Mouse (Mus musculus): Measurements from ENCODE around the gene Fxyd1. TPM values are rescaled to one million over a fixed set of nuclear protein-coding genes. Genes with fewer than 3 reads are reported as not detected.

Fxyd1 gene
- polyA plus RNA-seq, 1 experiment from 2014 or later = 1,042 TPM

DNA sequence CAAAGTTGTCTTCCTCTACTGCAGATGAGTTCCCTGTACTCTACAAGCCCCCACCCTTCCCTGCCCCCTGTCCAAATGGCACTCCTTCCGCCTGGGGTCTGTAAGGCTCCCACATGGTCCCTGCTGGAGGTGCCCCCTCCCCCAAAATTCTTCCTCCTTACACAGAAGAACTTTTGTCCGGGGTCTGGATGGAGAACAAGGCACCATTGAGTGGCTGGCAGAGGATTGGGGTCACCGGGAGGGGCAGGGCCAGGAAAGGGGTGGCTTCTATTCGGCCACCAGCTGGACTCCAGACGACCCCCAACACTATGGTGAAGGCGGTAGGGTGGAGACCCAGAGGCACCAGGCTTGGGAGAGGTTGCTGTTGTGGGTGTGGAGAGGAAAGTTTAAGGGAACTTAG, 20.5 kb upstream of the Fxyd1 start:
- 47% methylated on average over 6 of the region's 6 CpGs for WGBS
- Histone ChIP-seq H3K36me3 (no peaks in the 10 kb centered on the region), H3K4me2 (no peak overlapping the region), H3K9me3 (no peaks in the 10 kb centered on the region), H3K4me1 (0 out of 2 replicates have a peak, but pooled peaks cover 3% of the 10 kb centered on the region), H3K4me3 (no peak overlapping the region), H3K9ac (no peak overlapping the region), H3K27ac (replicated peaks) (no peak overlapping the region), H3K27me3 (replicated peaks) (no peaks in the 10 kb centered on the region; the same call in 1 of the 2 replicates)
- no peak for ATAC-seq (ENCODE audit: extremely low read depth, insufficient number of reproducible peaks, low FRiP score, low TSS enrichment)

DNA sequence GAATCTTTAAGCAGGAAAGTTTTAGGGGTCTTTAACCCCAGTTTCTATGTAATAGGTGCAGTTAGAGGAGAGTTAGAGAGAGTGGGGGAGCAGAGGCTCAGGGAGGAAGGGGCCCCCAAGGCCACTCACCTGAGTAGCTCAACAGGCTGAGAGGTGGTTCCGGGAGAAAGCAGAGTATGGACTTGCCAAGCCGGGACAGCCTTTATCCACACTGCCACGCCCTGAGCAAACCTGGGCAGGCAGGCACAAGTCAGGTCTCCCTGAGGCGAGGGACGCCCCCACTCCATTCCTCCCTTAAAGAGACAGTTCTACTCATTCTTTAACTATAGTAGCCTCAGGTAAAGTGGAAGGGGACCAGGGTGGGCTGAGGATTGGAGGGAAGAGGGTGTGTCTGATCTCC, 19.5 kb upstream of the Fxyd1 start, which contains the start of gene Fxyd3:
Fxyd3 (minus strand) TSS at position 213 of the 400 bp plus-strand sequence.
- 0 out of 2 replicates have a peak, but pooled peaks cover 3% of the 10 kb centered on the region for H3K4me1 ChIP-seq
- no peak for ATAC-seq (ENCODE audit: extremely low read depth, insufficient number of reproducible peaks, low FRiP score, low TSS enrichment)
- no peak within 1 kb of the TSS for H3K27ac ChIP-seq (replicated peaks)
- 58% methylated on average over 5 of the region's 5 CpGs for WGBS
- H3K4me3 ChIP-seq = no peak within 1 kb of the TSS
- no peaks in the 10 kb centered on the region; the same call in 1 of the 2 replicates for H3K27me3 ChIP-seq (replicated peaks)
- H3K9me3 ChIP-seq = no peaks in the 10 kb centered on the region
- H3K9ac ChIP-seq = no peak within 1 kb of the TSS
- no peaks in the 10 kb centered on the region for H3K36me3 ChIP-seq
- no peak within 1 kb of the TSS for H3K4me2 ChIP-seq

DNA sequence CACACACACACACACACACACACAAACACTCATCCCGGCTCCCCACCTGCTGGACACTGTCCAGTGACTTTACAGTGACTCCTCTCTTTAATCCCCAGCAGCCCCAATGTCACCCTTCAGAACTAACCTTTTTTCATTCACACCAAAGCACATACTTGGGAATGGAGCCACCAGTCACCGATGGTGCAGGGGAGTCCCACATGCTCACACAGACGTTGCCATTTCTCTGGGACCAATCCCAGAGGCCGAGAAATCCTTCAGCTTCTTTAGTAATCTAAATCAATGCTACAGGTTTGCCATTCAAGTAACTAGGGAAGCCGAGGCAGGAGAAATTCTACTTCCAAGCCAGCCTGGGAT, 17.7 kb upstream of the Fxyd1 start:
- Histone ChIP-seq H3K27me3 (replicated peaks) (no peaks in the 10 kb centered on the region; the same call in 1 of the 2 replicates), H3K4me2 (no peak overlapping the region), H3K36me3 (no peaks in the 10 kb centered on the region), H3K9ac (no peak overlapping the region), H3K4me1 (peaks cover 10% of the 10 kb centered on the region; the same call in 1 of the 2 replicates), H3K9me3 (no peaks in the 10 kb centered on the region), H3K4me3 (no peak overlapping the region), H3K27ac (replicated peaks) (no peak overlapping the region)
- 71% methylated on average over 5 of the region's 5 CpGs for WGBS
- no peak for ATAC-seq (ENCODE audit: extremely low read depth, insufficient number of reproducible peaks, low FRiP score, low TSS enrichment)

DNA sequence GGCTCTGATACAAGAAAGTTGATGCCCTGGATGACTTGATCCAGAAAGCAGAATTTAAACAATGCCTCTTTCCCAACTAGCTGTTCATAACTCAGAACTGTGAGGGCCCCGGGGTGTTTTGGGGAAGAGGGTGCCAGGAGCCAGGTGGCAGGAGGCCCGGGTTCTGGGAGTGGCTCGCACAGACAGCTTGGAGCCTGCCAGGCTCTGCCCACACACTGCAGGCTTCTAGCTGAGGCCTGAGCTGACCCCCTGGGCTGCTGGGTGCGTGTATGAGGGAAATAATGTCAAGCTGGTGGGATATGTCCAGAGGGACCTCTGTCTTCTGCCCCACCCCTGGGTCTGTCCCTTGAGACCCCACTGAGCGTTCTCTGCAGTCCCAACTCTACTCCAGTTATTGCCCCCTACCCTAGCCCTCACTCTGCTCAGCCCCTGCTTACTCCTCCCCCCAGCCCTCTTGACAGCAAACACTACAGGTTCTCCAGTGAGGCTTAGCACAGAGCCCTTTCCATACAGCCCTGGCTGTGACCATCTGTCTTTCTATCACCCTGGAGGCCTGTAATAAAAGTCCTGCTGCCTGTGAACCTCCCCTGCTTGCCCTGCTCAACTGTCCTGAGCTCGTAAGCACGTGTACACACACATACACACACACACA, 17.2 kb upstream of the Fxyd1 start:
- no peak overlapping the region for H3K4me3 ChIP-seq
- no peak overlapping the region; the same call in 1 of the 2 replicates for H3K9ac ChIP-seq
- peaks cover 10% of the 10 kb centered on the region; the same call in 1 of the 2 replicates for H3K4me1 ChIP-seq
- H3K27ac ChIP-seq (replicated peaks) = no peak overlapping the region
- no peaks in the 10 kb centered on the region for H3K9me3 ChIP-seq
- WGBS = 64% methylated on average over 7 of the region's 7 CpGs
- H3K36me3 ChIP-seq = no peaks in the 10 kb centered on the region
- no peak overlapping the region for H3K4me2 ChIP-seq
- no peaks in the 10 kb centered on the region; the same call in 1 of the 2 replicates for H3K27me3 ChIP-seq (replicated peaks)
- ATAC-seq (ENCODE audit: extremely low read depth, insufficient number of reproducible peaks, low FRiP score, low TSS enrichment) = no peak

DNA sequence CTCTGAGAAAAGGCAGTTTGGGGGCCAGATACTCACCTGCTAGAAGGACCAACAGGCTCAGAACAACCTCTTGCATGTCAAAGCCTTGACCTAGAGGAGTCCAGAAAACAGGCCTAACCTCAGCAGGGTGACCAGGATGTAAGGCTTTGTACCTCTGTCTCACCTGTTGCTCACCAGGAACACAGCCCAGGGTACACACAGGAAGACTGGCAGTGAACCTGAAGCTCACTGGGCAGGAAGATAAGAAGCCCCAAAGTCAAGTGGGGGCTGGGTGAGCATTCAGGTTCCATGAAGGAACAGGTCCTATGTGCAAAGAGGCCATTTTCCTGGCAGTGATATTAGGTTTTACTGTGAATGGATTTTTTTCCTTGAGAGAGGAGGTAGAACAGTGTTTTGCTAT, 16.5 kb upstream of the Fxyd1 start:
- Histone ChIP-seq H3K4me1 (peaks cover 10% of the 10 kb centered on the region; the same call in 1 of the 2 replicates), H3K27me3 (replicated peaks) (no peaks in the 10 kb centered on the region; the same call in 1 of the 2 replicates), H3K36me3 (no peaks in the 10 kb centered on the region), H3K27ac (replicated peaks) (no peak overlapping the region), H3K4me2 (no peak overlapping the region), H3K4me3 (no peak overlapping the region), H3K9ac (no peak overlapping the region), H3K9me3 (no peaks in the 10 kb centered on the region)
- no peak for ATAC-seq (ENCODE audit: extremely low read depth, insufficient number of reproducible peaks, low FRiP score, low TSS enrichment)

DNA sequence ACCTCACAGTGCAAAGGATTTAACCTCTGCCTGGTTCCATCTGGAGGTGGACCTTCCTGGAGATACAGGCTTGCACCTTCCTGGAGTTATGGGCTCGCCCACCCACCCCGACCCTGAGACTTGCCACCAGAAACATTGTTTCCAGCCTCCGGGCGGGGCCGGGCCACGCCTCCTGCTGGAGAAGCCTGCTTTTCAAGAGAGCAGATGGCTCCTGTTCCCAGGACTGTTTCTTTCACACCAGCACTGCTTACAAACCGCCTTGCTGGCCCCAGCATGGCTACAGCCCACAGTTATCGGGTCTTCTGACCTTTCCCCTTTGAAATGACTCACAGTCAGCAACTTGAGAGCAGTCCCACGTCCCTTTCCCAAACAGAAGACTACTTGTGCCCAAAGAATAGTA, 15.3 kb upstream of the Fxyd1 start:
- H3K27me3 ChIP-seq (replicated peaks) = no peaks in the 10 kb centered on the region; the same call in 1 of the 2 replicates
- 44% methylated on average over 9 of the region's 9 CpGs for WGBS
- H3K36me3 ChIP-seq = no peaks in the 10 kb centered on the region
- ATAC-seq (ENCODE audit: extremely low read depth, insufficient number of reproducible peaks, low FRiP score, low TSS enrichment) = no peak
- peaks cover 20% of the 10 kb centered on the region for H3K4me1 ChIP-seq
- H3K4me3 ChIP-seq = no peak overlapping the region
- no peak overlapping the region for H3K9ac ChIP-seq
- no peaks in the 10 kb centered on the region for H3K9me3 ChIP-seq
- no peak overlapping the region for H3K4me2 ChIP-seq
- no peak overlapping the region for H3K27ac ChIP-seq (replicated peaks)

DNA sequence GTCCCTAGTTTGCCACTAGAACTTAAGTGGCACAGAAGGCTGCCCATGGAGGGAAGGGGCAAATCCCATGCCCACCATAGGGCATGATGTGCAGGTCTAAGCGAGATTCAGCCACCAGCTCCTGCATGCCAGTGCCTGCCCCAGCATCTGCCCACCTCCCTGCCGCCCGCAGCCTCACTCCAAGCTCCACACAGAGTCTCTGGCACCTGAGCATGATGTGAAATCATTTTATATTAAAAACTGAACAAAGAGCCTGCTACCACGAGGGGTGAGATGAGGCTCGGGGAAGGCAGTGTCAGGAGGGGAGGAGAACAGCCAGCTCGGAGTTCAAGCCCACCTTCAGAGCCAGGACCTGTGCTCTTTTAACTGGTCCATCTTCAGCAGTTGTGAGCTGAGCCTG, 13.3 kb upstream of the Fxyd1 start:
- peaks cover 20% of the 10 kb centered on the region for H3K4me1 ChIP-seq
- 73% methylated on average over 6 of the region's 6 CpGs for WGBS
- H3K27me3 ChIP-seq (replicated peaks) = no peaks in the 10 kb centered on the region; the same call in 1 of the 2 replicates
- no peaks in the 10 kb centered on the region for H3K9me3 ChIP-seq
- H3K4me2 ChIP-seq = no peak overlapping the region
- no peak overlapping the region for H3K9ac ChIP-seq
- no peak overlapping the region for H3K27ac ChIP-seq (replicated peaks)
- no peak overlapping the region for H3K4me3 ChIP-seq
- H3K36me3 ChIP-seq = no peaks in the 10 kb centered on the region
- ATAC-seq (ENCODE audit: extremely low read depth, insufficient number of reproducible peaks, low FRiP score, low TSS enrichment) = no peak

DNA sequence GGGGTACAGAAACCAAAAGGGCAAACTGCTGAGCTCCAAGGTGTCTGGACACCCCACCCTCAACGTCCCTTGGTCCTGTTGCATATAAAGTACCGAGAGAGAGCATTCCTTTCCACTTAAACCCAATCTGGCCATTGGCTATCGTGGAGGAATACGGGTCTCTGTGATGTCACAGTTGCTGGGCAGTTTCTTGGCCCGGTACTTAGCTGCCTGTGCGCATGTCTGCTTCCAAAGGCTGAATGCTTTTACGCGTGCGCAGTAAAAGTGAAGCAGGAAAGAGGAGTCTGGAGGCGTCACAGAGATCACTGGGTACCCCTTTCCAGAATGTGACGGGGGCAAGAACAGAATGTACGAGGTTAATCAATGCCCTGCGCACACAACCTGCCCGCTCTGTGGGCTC, 12.5 kb upstream of the Fxyd1 start:
- no peak for ATAC-seq (ENCODE audit: extremely low read depth, insufficient number of reproducible peaks, low FRiP score, low TSS enrichment)
- 84% methylated on average over 14 of the region's 14 CpGs for WGBS
- Histone ChIP-seq H3K9me3 (no peaks in the 10 kb centered on the region), H3K36me3 (no peaks in the 10 kb centered on the region), H3K9ac (no peak overlapping the region), H3K4me1 (peaks cover 20% of the 10 kb centered on the region), H3K4me3 (no peak overlapping the region), H3K4me2 (no peak overlapping the region), H3K27ac (replicated peaks) (no peak overlapping the region), H3K27me3 (replicated peaks) (peaks cover 5% of the 10 kb centered on the region; the same call in 1 of the 2 replicates)

DNA sequence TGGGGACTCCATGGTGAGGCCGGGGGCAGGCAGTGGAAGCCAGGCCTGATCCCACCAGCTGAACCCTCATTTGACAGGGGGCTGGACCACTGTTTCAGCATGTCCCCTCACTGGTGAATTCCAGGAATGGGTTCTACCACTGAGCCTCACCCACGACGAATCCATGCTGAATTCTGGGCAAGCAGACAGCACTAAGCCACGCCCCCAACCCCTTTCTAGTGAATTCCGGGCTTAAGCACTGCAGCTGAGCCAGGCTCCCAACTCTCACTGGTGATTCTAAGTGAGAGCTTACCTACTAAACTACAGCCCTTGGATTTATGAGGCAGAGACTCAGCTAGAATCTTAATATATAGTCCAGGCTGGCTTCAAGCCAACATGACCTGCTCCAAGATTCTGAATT, 10.8 kb upstream of the Fxyd1 start:
- 44% methylated on average over 5 of the region's 5 CpGs for WGBS
- Histone ChIP-seq H3K4me2 (no peak overlapping the region), H3K4me1 (peaks cover 16% of the 10 kb centered on the region), H3K27me3 (replicated peaks) (peaks cover 7% of the 10 kb centered on the region; the same call in 1 of the 2 replicates), H3K9ac (no peak overlapping the region), H3K27ac (replicated peaks) (no peak overlapping the region), H3K9me3 (no peaks in the 10 kb centered on the region), H3K36me3 (no peaks in the 10 kb centered on the region), H3K4me3 (no peak overlapping the region)
- no peak for ATAC-seq (ENCODE audit: extremely low read depth, insufficient number of reproducible peaks, low FRiP score, low TSS enrichment)

DNA sequence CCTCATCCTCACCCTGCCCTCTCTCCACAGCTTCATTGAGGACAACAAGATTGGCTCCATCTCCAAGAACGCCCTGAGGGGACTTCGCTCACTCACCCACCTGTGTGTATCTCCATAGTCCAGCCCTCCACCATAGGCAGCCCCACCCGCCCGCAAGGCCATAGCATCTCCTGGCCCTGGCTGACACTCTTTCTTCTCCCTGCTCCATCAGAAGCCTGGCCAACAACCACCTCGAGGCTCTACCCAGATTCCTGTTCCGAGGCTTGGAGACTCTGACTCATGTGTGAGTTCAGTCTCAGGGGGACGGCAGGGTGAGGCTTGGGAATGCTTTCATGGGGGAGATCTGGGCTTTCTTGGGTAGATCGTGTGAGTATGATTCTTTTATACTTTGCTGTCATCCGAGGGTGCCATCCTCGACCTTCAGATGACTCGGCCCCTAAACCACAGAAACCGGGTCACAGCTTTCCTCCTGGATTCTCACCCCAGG, 6.1 kb upstream of the Fxyd1 start:
- H3K27ac ChIP-seq (replicated peaks) = no peak overlapping the region
- ATAC-seq (ENCODE audit: extremely low read depth, insufficient number of reproducible peaks, low FRiP score, low TSS enrichment) = no peak
- 0 out of 2 replicates have a peak, but pooled peaks cover 7% of the 10 kb centered on the region for H3K27me3 ChIP-seq (replicated peaks)
- peaks cover 12% of the 10 kb centered on the region for H3K4me1 ChIP-seq
- no peak overlapping the region for H3K4me2 ChIP-seq
- H3K4me3 ChIP-seq = no peak overlapping the region
- WGBS = 74% methylated on average over 12 of the region's 12 CpGs
- no peaks in the 10 kb centered on the region for H3K36me3 ChIP-seq
- no peak overlapping the region for H3K9ac ChIP-seq
- H3K9me3 ChIP-seq = no peaks in the 10 kb centered on the region

DNA sequence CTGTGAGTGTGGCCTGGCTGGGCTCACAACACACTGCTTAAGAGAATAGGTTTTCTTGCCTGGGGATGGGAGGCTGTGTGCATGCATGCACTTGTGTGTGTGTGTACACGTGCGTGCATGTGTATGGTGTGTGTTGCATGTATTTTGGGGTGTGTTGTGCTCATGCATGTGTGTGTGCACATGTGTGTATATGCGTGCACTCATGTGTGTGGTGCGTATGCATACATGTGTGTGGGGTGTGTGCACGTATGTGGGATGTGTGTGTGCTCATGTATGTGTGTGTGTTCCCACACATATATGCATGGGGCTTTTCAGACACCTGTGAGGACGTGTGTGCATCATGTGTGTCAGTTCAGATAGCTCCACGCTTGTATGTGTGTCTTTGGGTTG, 3.6 kb upstream of the Fxyd1 start:
- Histone ChIP-seq H3K9me3 (no peaks in the 10 kb centered on the region), H3K4me3 (no peak overlapping the region), H3K9ac (no peak overlapping the region), H3K27me3 (replicated peaks) (0 out of 2 replicates have a peak, but pooled peaks cover 7% of the 10 kb centered on the region), H3K36me3 (no peaks in the 10 kb centered on the region), H3K27ac (replicated peaks) (no peak overlapping the region), H3K4me2 (no peak overlapping the region), H3K4me1 (peaks cover 13% of the 10 kb centered on the region)
- WGBS = 72% methylated on average over 7 of the region's 7 CpGs
- ATAC-seq (ENCODE audit: extremely low read depth, insufficient number of reproducible peaks, low FRiP score, low TSS enrichment) = no peak

Measured in heart, embryonic 13.5 days (tissue).